Mouse (Mus musculus): ENCODE data around the gene Abhd14a. TPM values are rescaled to one million over a fixed set of nuclear protein-coding genes. Genes with fewer than 3 reads are reported as not detected.
A peak's percentile ranks its signal among the peaks of the same experiment; 100 is the strongest.

Abhd14a gene
- polyA plus RNA-seq, 1 experiment from 2014 or later, result 41.9 TPM

GRCm38 (mm10) chr9:106399808-106400207 is 47.7 kb downstream of the Abhd14a start:
- H3K4me3 ChIP-seq (ENCODE audit: low read depth, low read length), result no peak overlapping the region
- H3K9ac ChIP-seq (replicated peaks; ENCODE audit: low read length), result no peak overlapping the region
- H3K27ac ChIP-seq (replicated peaks; ENCODE audit: low read depth, low read length), result no peak overlapping the region
- H3K4me1 ChIP-seq (ENCODE audit: control insufficient read depth, insufficient read depth, low read length), result no peaks in the 10 kb centered on the region; the same call in 1 of the 2 replicates
- H3K9me3 ChIP-seq (replicated peaks; ENCODE audit: control insufficient read depth, low read length), result no peaks in the 10 kb centered on the region
- H3K4me2 ChIP-seq (ENCODE audit: low read depth, low read length), result no peak overlapping the region
- no peaks in the 10 kb centered on the region for H3K27me3 ChIP-seq (ENCODE audit: control insufficient read depth, insufficient read depth, low read length)
- DNase-seq (ENCODE audit: low spot score) (peak; percentile 68), ATAC-seq (replicated peaks; ENCODE audit: insufficient number of reproducible peaks, low FRiP score, low TSS enrichment, low read depth) (no peak)
- WGBS, result 65% methylated on average over 3 of the region's 3 CpGs
- no peaks in the 10 kb centered on the region for H3K36me3 ChIP-seq (replicated peaks; ENCODE audit: control insufficient read depth, insufficient read depth, low read depth, low read length)

- no peak overlapping the region for H3K4me2 ChIP-seq (ENCODE audit: low read depth, low read length)
- H3K27ac ChIP-seq (replicated peaks; ENCODE audit: low read depth, low read length), result no peak overlapping the region
- no peak for DNase-seq (ENCODE audit: low spot score)
- no peaks in the 10 kb centered on the region for H3K9me3 ChIP-seq (replicated peaks; ENCODE audit: control insufficient read depth, low read length)
- WGBS, result 76% methylated on average over 9 of the region's 9 CpGs
- no peaks in the 10 kb centered on the region; the same call in 1 of the 2 replicates for H3K4me1 ChIP-seq (ENCODE audit: control insufficient read depth, insufficient read depth, low read length)
- H3K4me3 ChIP-seq (ENCODE audit: low read depth, low read length), result no peak overlapping the region
- ATAC-seq (replicated peaks; ENCODE audit: insufficient number of reproducible peaks, low FRiP score, low TSS enrichment, low read depth), result no peak
- no peaks in the 10 kb centered on the region for H3K36me3 ChIP-seq (replicated peaks; ENCODE audit: control insufficient read depth, insufficient read depth, low read depth, low read length)
- H3K9ac ChIP-seq (replicated peaks; ENCODE audit: low read length), result no peak overlapping the region
- H3K27me3 ChIP-seq (ENCODE audit: control insufficient read depth, insufficient read depth, low read length), result no peaks in the 10 kb centered on the region
Observed at GRCm38 (mm10) chr9:106398667-106399311, 48.7 kb downstream of the Abhd14a start.

- Histone ChIP-seq H3K27ac (replicated peaks; ENCODE audit: low read depth, low read length) (no peak overlapping the region), H3K27me3 (ENCODE audit: control insufficient read depth, insufficient read depth, low read length) (no peaks in the 10 kb centered on the region), H3K4me1 (ENCODE audit: control insufficient read depth, insufficient read depth, low read length) (no peaks in the 10 kb centered on the region; the same call in 1 of the 2 replicates), H3K36me3 (replicated peaks; ENCODE audit: control insufficient read depth, insufficient read depth, low read depth, low read length) (no peaks in the 10 kb centered on the region), H3K9ac (replicated peaks; ENCODE audit: low read length) (no peak overlapping the region), H3K4me2 (ENCODE audit: low read depth, low read length) (no peak overlapping the region), H3K9me3 (replicated peaks; ENCODE audit: control insufficient read depth, low read length) (no peaks in the 10 kb centered on the region), H3K4me3 (ENCODE audit: low read depth, low read length) (no peak overlapping the region)
- DNase-seq (ENCODE audit: low spot score), result no peak
- 77% methylated on average over 4 of the region's 4 CpGs for WGBS
- no peak for ATAC-seq (replicated peaks; ENCODE audit: insufficient number of reproducible peaks, low FRiP score, low TSS enrichment, low read depth)
Observed at GRCm38 (mm10) chr9:106397733-106398132, 49.7 kb downstream of the Abhd14a start.

- WGBS, result 53% methylated on average over 11 of the region's 11 CpGs
- H3K4me2 ChIP-seq (ENCODE audit: low read depth, low read length), result no peak overlapping the region
- no peaks in the 10 kb centered on the region for H3K27me3 ChIP-seq (ENCODE audit: control insufficient read depth, insufficient read depth, low read length)
- peak; percentile 51; the same call in 1 of the 2 replicates for ATAC-seq (replicated peaks; ENCODE audit: insufficient number of reproducible peaks, low FRiP score, low TSS enrichment, low read depth)
- H3K9ac ChIP-seq (replicated peaks; ENCODE audit: low read length), result 0 out of 2 replicates have a peak overlapping the region, but pooled peaks have one; percentile 23
- no peaks in the 10 kb centered on the region; the same call in 1 of the 2 replicates for H3K4me1 ChIP-seq (ENCODE audit: control insufficient read depth, insufficient read depth, low read length)
- H3K9me3 ChIP-seq (replicated peaks; ENCODE audit: control insufficient read depth, low read length), result no peaks in the 10 kb centered on the region
- H3K36me3 ChIP-seq (replicated peaks; ENCODE audit: control insufficient read depth, insufficient read depth, low read depth, low read length), result no peaks in the 10 kb centered on the region
- peak; percentile 63 for DNase-seq (ENCODE audit: low spot score)
- H3K27ac ChIP-seq (replicated peaks; ENCODE audit: low read depth, low read length), result no peak overlapping the region
- H3K4me3 ChIP-seq (ENCODE audit: low read depth, low read length), result no peak overlapping the region
Observed at GRCm38 (mm10) chr9:106394649-106395602, 52.6 kb downstream of the Abhd14a start.

- no peak for ATAC-seq (replicated peaks; ENCODE audit: insufficient number of reproducible peaks, low FRiP score, low TSS enrichment, low read depth)
- Histone ChIP-seq H3K9me3 (replicated peaks; ENCODE audit: control insufficient read depth, low read length) (no peaks in the 10 kb centered on the region), H3K4me2 (ENCODE audit: low read depth, low read length) (no peak overlapping the region), H3K27me3 (ENCODE audit: control insufficient read depth, insufficient read depth, low read length) (no peaks in the 10 kb centered on the region), H3K4me1 (ENCODE audit: control insufficient read depth, insufficient read depth, low read length) (no peaks in the 10 kb centered on the region; the same call in 1 of the 2 replicates), H3K4me3 (ENCODE audit: low read depth, low read length) (no peak overlapping the region), H3K27ac (replicated peaks; ENCODE audit: low read depth, low read length) (no peak overlapping the region), H3K36me3 (replicated peaks; ENCODE audit: control insufficient read depth, insufficient read depth, low read depth, low read length) (no peaks in the 10 kb centered on the region), H3K9ac (replicated peaks; ENCODE audit: low read length) (no peak overlapping the region)
- 90% methylated on average over 8 of the region's 8 CpGs for WGBS
- DNase-seq (ENCODE audit: low spot score), result no peak
Observed at GRCm38 (mm10) chr9:106393548-106393947, 53.9 kb downstream of the Abhd14a start.

- H3K27me3 ChIP-seq (ENCODE audit: control insufficient read depth, insufficient read depth, low read length), result no peaks in the 10 kb centered on the region
- H3K4me1 ChIP-seq (ENCODE audit: control insufficient read depth, insufficient read depth, low read length), result no peaks in the 10 kb centered on the region; the same call in 1 of the 2 replicates
- no peak for DNase-seq (ENCODE audit: low spot score)
- WGBS, result 75% methylated on average over 11 of the region's 11 CpGs
- H3K27ac ChIP-seq (replicated peaks; ENCODE audit: low read depth, low read length), result no peak overlapping the region
- no peak for ATAC-seq (replicated peaks; ENCODE audit: insufficient number of reproducible peaks, low FRiP score, low TSS enrichment, low read depth)
- no peak overlapping the region for H3K4me2 ChIP-seq (ENCODE audit: low read depth, low read length)
- H3K9me3 ChIP-seq (replicated peaks; ENCODE audit: control insufficient read depth, low read length), result no peaks in the 10 kb centered on the region
- H3K9ac ChIP-seq (replicated peaks; ENCODE audit: low read length), result no peak overlapping the region
- no peaks in the 10 kb centered on the region for H3K36me3 ChIP-seq (replicated peaks; ENCODE audit: control insufficient read depth, insufficient read depth, low read depth, low read length)
- H3K4me3 ChIP-seq (ENCODE audit: low read depth, low read length), result no peak overlapping the region
Observed at GRCm38 (mm10) chr9:106392828-106393527, 54.5 kb downstream of the Abhd14a start.
